Mouse (Mus musculus) intestine, embryonic 14.5 days (tissue): Measurements from ENCODE around the gene 1110032F04Rik. TPM values are rescaled to one million over a fixed set of nuclear protein-coding genes. Genes with fewer than 3 reads are reported as not detected.
"Not testable (repeated sequence)": the region's sequence is repeated elsewhere in the genome, so short reads cannot be mapped to it uniquely, and the experiment has no call there.

Source experiments
- ATAC-seq: fragments of 200-750 bp; cut with Nextera tagmentation; replicated peaks from 2 replicates; pipeline ENCODE4 v1.8.0; 2017; ENCODE audit warnings: low read depth, moderate number of reproducible peaks, moderate TSS enrichment, moderate library complexity; ENCODE audit not compliant: low FRiP score, low TSS enrichment
- DNase-seq: peaks from one replicate; pipeline ENCODE4 v3.0.0-alpha.2; 2018; ENCODE audit warnings: low spot score
- H3K27ac ChIP-seq: fragments of 300-500 bp; sonication (generic); 2 replicates; pipeline ENCODE4 v1.5.1; 2014; ENCODE audit warnings: low read depth, mild to moderate bottlenecking, control low read depth
- H3K27me3 ChIP-seq: fragments of 300-500 bp; sonication (generic); replicated peaks from 2 replicates; pipeline ENCODE4 v1.6.1; 2014; ENCODE audit warnings: low read length, control low read depth; ENCODE audit not compliant: control insufficient read depth, insufficient read depth
- H3K36me3 ChIP-seq: fragments of 300-500 bp; sonication (generic); 2 replicates; pipeline ENCODE4 v1.6.1; 2014; ENCODE audit warnings: low read length, control low read depth; ENCODE audit not compliant: control insufficient read depth, insufficient read depth
- H3K4me1 ChIP-seq: fragments of 300-500 bp; sonication (generic); replicated peaks from 2 replicates; pipeline ENCODE4 v1.6.1; 2014; ENCODE audit warnings: low read length, control low read depth, mixed read lengths; ENCODE audit not compliant: control insufficient read depth, insufficient read depth
- H3K4me2 ChIP-seq: fragments of 300-500 bp; sonication (generic); 2 replicates; pipeline ENCODE4 v1.6.1; 2014; ENCODE audit warnings: low read length
- H3K4me3 ChIP-seq: fragments of 300-500 bp; sonication (generic); 2 replicates; pipeline ENCODE4 v1.5.1; 2014; ENCODE audit warnings: low read depth, low read length, control low read depth, mixed read lengths
- H3K9ac ChIP-seq: fragments of 300-500 bp; sonication (generic); 2 replicates; pipeline ENCODE4 v1.6.1; 2014; ENCODE audit warnings: mild to moderate bottlenecking, low read length
- H3K9me3 ChIP-seq: fragments of 300-500 bp; sonication (generic); 2 replicates; pipeline ENCODE4 v1.6.1; 2016; ENCODE audit warnings: low read length, control low read depth; ENCODE audit not compliant: control insufficient read depth
- WGBS: fragments of 180-500 bp; shearing (Covaris S2); extraction: QIAGEN DNeasy Blood & Tissue Kit; methylation state at CpG from one replicate; pipeline ENCODE4 v1.1.7; 2014; 5-methylcytosine and 5-hydroxymethylcytosine counted together
- polyA plus RNA-seq: library from polyadenylated mRNA; unstranded; fragments of >200 nt; fragmentation: Nextera tagmentation; extraction: Ambion mirVana; gene quantifications from 2 replicates; pipeline ENCODE4 v1.2.1, GENCODE M21; 2014

1110032F04Rik gene
- polyA plus RNA-seq, 1 experiment from 2014 or later: 2.0 TPM

- Histone ChIP-seq H3K27me3 (no peaks in the 10 kb centered on the region), H3K4me1 (no peaks in the 10 kb centered on the region), H3K9ac (no peak overlapping the region), H3K9me3 (no peaks in the 10 kb centered on the region), H3K27ac (no peak overlapping the region), H3K4me2 (no peak overlapping the region), H3K36me3 (no peaks in the 10 kb centered on the region), H3K4me3 (no peak overlapping the region)
- DNase-seq: no peak
- WGBS: 91% methylated on average over 5 of the region's 5 CpGs
- no peak for ATAC-seq
These were observed 17.5 kb downstream of the 1110032F04Rik start for GRCm38 (mm10) chr3:68886845-68887244.

- WGBS: 55% methylated on average over 4 of the region's 4 CpGs
- H3K9me3 ChIP-seq: no peaks in the 10 kb centered on the region
- H3K27ac ChIP-seq: no peak overlapping the region
- DNase-seq (no peak), ATAC-seq (no peak)
- no peak overlapping the region for H3K9ac ChIP-seq
- H3K4me1 ChIP-seq: no peaks in the 10 kb centered on the region
- H3K4me2 ChIP-seq: no peak overlapping the region
- H3K4me3 ChIP-seq: no peak overlapping the region
- H3K27me3 ChIP-seq: no peaks in the 10 kb centered on the region
- H3K36me3 ChIP-seq: no peaks in the 10 kb centered on the region
These were observed 26.0 kb downstream of the 1110032F04Rik start for GRCm38 (mm10) chr3:68895426-68895825.

GRCm38 (mm10) chr3:68897154-68897553 is 27.8 kb downstream of the 1110032F04Rik start:
- Histone ChIP-seq H3K9me3 (no peaks in the 10 kb centered on the region), H3K4me3 (no peak overlapping the region), H3K4me2 (no peak overlapping the region), H3K27ac (no peak overlapping the region), H3K27me3 (no peaks in the 10 kb centered on the region), H3K4me1 (no peaks in the 10 kb centered on the region), H3K9ac (no peak overlapping the region), H3K36me3 (no peaks in the 10 kb centered on the region)
- WGBS: 83% methylated on average over 5 of the region's 5 CpGs
- DNase-seq: no peak
- ATAC-seq: no peak

- not testable (repeated sequence) for H3K4me1 ChIP-seq, ATAC-seq, H3K27ac ChIP-seq, H3K4me3 ChIP-seq, H3K4me2 ChIP-seq, H3K9me3 ChIP-seq, H3K9ac ChIP-seq, DNase-seq, H3K36me3 ChIP-seq, H3K27me3 ChIP-seq
- WGBS: 91% methylated on average over 18 of the region's 20 CpGs
These were observed 33.2 kb downstream of the 1110032F04Rik start for GRCm38 (mm10) chr3:68902636-68903035.

DNA sequence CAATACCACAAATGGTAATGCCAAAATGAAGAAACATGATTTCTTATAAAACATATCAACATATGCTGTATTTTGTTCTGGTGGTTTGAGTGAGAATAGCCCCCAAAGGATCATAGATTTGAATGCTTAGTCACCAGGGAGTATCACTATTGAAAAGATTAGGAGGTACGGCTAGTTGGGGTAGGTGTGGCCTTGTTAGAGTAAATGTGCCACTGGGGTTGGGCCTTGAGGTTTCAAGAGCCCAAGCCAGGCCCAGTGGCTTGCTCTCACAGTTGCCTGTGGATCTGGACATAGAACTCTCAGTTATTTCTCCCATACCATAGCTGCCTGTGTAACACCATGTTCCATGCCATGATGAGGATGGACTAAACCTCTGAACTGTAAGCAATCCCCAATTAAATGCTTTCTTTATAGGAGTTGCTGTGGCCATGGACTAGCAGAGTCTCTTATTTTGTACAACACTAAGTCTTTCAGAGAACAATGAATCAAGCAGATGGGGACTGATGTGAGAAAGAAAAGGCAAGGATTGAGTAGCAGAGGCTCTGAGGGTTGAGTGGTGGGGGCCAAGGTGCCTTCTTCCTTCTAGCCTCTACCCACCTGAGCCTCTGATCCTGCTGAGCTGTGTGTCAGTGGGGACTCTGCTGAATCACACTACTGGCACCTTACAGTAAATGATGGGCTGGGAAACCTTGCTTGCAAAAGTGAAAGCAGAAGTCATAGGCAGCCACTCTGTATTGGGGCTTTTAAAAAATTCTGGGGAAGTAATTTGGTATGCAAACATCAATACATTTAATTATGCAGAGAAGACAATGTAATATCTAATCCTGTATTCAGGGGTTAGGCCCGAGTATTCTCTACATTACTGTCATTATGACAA is 35.8 kb downstream of the 1110032F04Rik start:
- 69% methylated on average over 2 of the region's 2 CpGs for WGBS
- Histone ChIP-seq H3K9me3 (no peaks in the 10 kb centered on the region), H3K9ac (no peak overlapping the region), H3K36me3 (no peaks in the 10 kb centered on the region), H3K4me3 (no peak overlapping the region), H3K27me3 (no peaks in the 10 kb centered on the region), H3K4me1 (no peaks in the 10 kb centered on the region), H3K4me2 (no peak overlapping the region), H3K27ac (no peak overlapping the region)
- DNase-seq (no peak), ATAC-seq (no peak)

DNA sequence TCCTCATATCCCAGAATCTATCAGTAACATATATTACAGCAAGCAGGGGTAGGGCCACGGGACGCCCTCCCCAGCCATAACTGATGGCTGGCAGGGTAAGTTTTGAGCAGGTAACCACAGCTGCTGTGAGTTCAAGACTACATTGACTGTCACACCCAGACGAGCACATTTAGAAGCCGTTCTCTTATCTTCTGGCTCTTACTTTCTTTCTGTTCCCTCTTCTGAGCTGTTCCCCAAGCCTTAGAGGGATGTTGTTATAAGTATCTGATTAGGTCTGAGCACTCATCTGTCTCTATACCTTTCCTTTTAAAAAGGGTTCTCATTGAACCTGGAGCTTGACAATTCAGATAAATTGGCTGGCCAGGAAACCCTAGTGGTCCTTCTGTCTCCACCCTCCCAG is 38.1 kb downstream of the 1110032F04Rik start:
- Histone ChIP-seq H3K27ac (no peak overlapping the region), H3K4me2 (no peak overlapping the region), H3K4me3 (no peak overlapping the region), H3K4me1 (no peaks in the 10 kb centered on the region), H3K36me3 (no peaks in the 10 kb centered on the region), H3K9ac (no peak overlapping the region), H3K9me3 (no peaks in the 10 kb centered on the region), H3K27me3 (no peaks in the 10 kb centered on the region)
- 89% methylated on average over 4 of the region's 4 CpGs for WGBS
- no peak for ATAC-seq
- DNase-seq: no peak

Other genes with a start within 250 kb of the 1110032F04Rik start
- gene Il12a, start 178.9 kb upstream of the 1110032F04Rik start, polyA plus RNA-seq: not detected in 2 replicates
- 12.5 and 15.3 TPM in 2 replicates for gene Ift80, start 135.0 kb downstream of the 1110032F04Rik start, polyA plus RNA-seq
- gene Smc4, start 135.2 kb downstream of the 1110032F04Rik start, polyA plus RNA-seq: 135 and 149 TPM in 2 replicates
- 87.2 and 102 TPM in 2 replicates for gene Trim59, start 175.2 kb downstream of the 1110032F04Rik start, polyA plus RNA-seq